Mouse (Mus musculus) cerebellum, adult 2 months (tissue): Measurements from ENCODE around the gene Pdzd2.

Source experiments
- CTCF ChIP-seq: fragments of 200-500 bp; IDR thresholded peaks from 2 replicates; pipeline ENCODE4 v1.5.1; 2011; ENCODE audit warnings: low read depth, mild to moderate bottlenecking, control low read depth, low read length, moderate library complexity, borderline replicate concordance; ENCODE audit not compliant: insufficient read depth
- POLR2A ChIP-seq: fragments of 200-500 bp; IDR thresholded peaks from 2 replicates; pipeline ENCODE4 v1.6.1; 2011; ENCODE audit warnings: low read length, control low read depth, borderline replicate concordance; ENCODE audit not compliant: insufficient read depth

GRCm38 (mm10) chr15:12380548-12380947 lies 359.2 kb downstream of the Pdzd2 start:
- TF ChIP-seq CTCF (no peak), POLR2A (no peak)
